Mouse (Mus musculus): ENCODE data around the gene Veph1. TPM values are rescaled to one million over a fixed set of nuclear protein-coding genes. Genes with fewer than 3 reads are reported as not detected.

Gene Veph1
- polyA plus RNA-seq, 1 experiment: not detected

- no peaks in the 10 kb centered on the region for H3K4me1 ChIP-seq (ENCODE audit: control insufficient read depth, insufficient read depth, insufficient read length)
- no peak overlapping the region for H3K4me3 ChIP-seq (ENCODE audit: extremely low read depth, insufficient read depth, insufficient read length)
- H3K27me3 ChIP-seq (ENCODE audit: control insufficient read depth, insufficient read depth, low read length): no peaks in the 10 kb centered on the region
- H3K27ac ChIP-seq (ENCODE audit: insufficient read depth, low read length): no peak overlapping the region
- no peaks in the 10 kb centered on the region for H3K36me3 ChIP-seq (ENCODE audit: control insufficient read depth, insufficient read depth, low read length)
- 87% methylated on average over 5 of the region's 5 CpGs for WGBS
- TF ChIP-seq POLR2A (IDR thresholded peaks at IDR 0.05; ENCODE audit: low read depth, low read length) (no peak), CTCF (IDR thresholded peaks at IDR 0.05; ENCODE audit: extremely low read depth, insufficient read depth, insufficient read length, insufficient replicate concordance) (no peak)
- DNase-seq (ENCODE audit: low read depth in 1 of 2, low spot score in 2 of 2): no peak
These were observed 28.9 kb upstream of the Veph1 start for GRCm38 (mm10) chr3:66325486-66325951.

DNA sequence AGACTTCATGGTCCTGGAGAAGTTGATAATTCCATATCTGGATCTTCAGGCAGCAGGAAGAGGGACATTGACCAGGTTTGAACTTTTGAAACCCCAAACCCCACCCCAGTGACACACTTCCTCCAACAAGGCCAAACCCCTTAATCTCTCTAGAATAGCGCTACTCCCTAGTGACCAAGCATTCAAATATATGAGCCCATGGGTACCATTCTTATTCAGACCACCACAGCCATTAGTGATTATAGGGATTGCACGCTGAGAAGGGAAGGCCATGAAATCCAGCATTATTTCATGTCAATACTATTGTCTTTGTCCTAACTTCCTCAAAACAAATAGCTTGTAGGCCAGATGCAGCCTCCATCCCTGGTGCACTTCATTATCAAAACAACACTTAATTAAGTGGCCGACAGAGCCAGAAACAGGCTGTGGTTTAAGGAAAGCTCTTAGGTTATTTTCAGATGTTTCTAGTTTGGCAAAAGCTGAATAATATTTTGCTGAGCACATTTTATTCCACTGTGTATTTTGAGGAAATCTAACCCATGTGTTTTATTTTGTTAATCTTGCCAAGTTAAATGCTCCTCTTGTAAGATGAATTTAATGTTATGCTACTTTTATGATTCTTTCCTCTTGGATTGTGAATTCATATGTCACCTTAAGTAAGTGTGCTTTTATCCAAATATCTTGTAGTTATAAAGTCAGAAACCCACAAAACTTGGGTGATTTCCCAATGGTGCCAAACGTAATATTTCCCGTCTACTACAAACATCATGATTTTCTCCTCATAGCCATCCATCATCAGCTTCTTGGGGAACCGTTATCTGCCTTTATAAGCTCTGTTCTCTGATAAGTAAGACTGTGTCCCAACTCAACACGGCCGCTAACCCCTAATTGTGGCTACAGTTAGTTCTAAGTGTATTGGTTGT, 18.4 kb upstream of the Veph1 start:
- no peaks in the 10 kb centered on the region for H3K36me3 ChIP-seq (ENCODE audit: control insufficient read depth, insufficient read depth, low read length)
- no peak overlapping the region for H3K4me3 ChIP-seq (ENCODE audit: extremely low read depth, insufficient read depth, insufficient read length)
- 91% methylated on average over 8 of the region's 8 CpGs for WGBS
- no peak for DNase-seq (ENCODE audit: low read depth in 1 of 2, low spot score in 2 of 2)
- no peaks in the 10 kb centered on the region for H3K27me3 ChIP-seq (ENCODE audit: control insufficient read depth, insufficient read depth, low read length)
- no peak for TF ChIP-seq POLR2A (IDR thresholded peaks at IDR 0.05; ENCODE audit: low read depth, low read length)
- no peak for TF ChIP-seq CTCF (IDR thresholded peaks at IDR 0.05; ENCODE audit: extremely low read depth, insufficient read depth, insufficient read length, insufficient replicate concordance)
- no peak overlapping the region for H3K27ac ChIP-seq (ENCODE audit: insufficient read depth, low read length)
- H3K4me1 ChIP-seq (ENCODE audit: control insufficient read depth, insufficient read depth, insufficient read length): no peaks in the 10 kb centered on the region

GRCm38 (mm10) chr3:66310586-66310985, 13.9 kb upstream of the Veph1 start:
- no peak for DNase-seq (ENCODE audit: low read depth in 1 of 2, low spot score in 2 of 2)
- Histone ChIP-seq H3K4me1 (ENCODE audit: control insufficient read depth, insufficient read depth, insufficient read length) (no peaks in the 10 kb centered on the region), H3K36me3 (ENCODE audit: control insufficient read depth, insufficient read depth, low read length) (no peaks in the 10 kb centered on the region), H3K27me3 (ENCODE audit: control insufficient read depth, insufficient read depth, low read length) (no peaks in the 10 kb centered on the region), H3K4me3 (ENCODE audit: extremely low read depth, insufficient read depth, insufficient read length) (no peak overlapping the region), H3K27ac (ENCODE audit: insufficient read depth, low read length) (no peak overlapping the region)
- TF ChIP-seq POLR2A (IDR thresholded peaks at IDR 0.05; ENCODE audit: low read depth, low read length) (no peak), CTCF (IDR thresholded peaks at IDR 0.05; ENCODE audit: extremely low read depth, insufficient read depth, insufficient read length, insufficient replicate concordance) (no peak)
- WGBS: 87% methylated on average over 1 of the region's 1 CpGs

DNA sequence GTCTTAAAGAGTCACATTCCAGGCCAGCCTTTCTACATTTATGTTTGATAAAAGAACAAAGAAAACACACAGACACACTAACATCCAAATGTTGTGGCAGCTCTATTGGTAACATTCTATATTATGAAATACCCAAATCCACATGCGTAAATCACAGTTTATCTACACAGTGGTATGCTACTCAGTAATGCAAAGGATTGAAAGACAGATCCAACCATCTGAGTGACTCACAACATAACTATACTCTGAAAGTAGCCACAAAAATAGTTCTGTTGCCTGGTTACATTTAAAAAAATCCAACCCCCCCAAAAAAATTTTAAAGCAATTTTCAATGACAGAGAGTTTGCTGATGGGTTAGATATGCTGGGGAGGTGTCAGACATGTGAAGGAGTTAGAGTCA, 12.9 kb upstream of the Veph1 start:
- H3K27me3 ChIP-seq (ENCODE audit: control insufficient read depth, insufficient read depth, low read length): no peaks in the 10 kb centered on the region
- no peaks in the 10 kb centered on the region for H3K36me3 ChIP-seq (ENCODE audit: control insufficient read depth, insufficient read depth, low read length)
- H3K27ac ChIP-seq (ENCODE audit: insufficient read depth, low read length): no peak overlapping the region
- no peak for DNase-seq (ENCODE audit: low read depth in 1 of 2, low spot score in 2 of 2)
- TF ChIP-seq CTCF (IDR thresholded peaks at IDR 0.05; ENCODE audit: extremely low read depth, insufficient read depth, insufficient read length, insufficient replicate concordance) (no peak), POLR2A (IDR thresholded peaks at IDR 0.05; ENCODE audit: low read depth, low read length) (no peak)
- no peaks in the 10 kb centered on the region for H3K4me1 ChIP-seq (ENCODE audit: control insufficient read depth, insufficient read depth, insufficient read length)
- WGBS: 93% methylated on average over 1 of the region's 1 CpGs
- H3K4me3 ChIP-seq (ENCODE audit: extremely low read depth, insufficient read depth, insufficient read length): no peak overlapping the region

DNA sequence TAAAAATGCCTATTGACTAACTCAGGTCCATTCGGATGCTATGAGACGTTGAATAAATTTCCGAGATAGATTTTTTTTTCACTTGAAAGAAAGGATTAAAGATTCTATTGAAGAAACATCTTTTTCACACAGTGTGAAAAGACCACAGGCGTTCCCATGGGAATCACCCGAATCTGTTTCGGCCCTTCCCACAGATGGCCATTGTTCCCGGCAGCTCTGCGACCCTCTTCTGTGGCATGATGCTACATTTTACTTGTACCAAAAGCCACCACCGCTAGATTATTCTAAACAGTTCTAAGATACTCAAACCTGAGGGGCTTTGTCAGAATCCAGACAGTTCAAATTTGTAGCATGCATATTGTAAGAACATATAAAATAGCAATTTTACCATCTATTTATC, 1.4 kb downstream of the Veph1 start:
- Histone ChIP-seq H3K36me3 (ENCODE audit: control insufficient read depth, insufficient read depth, low read length) (no peaks in the 10 kb centered on the region), H3K4me1 (ENCODE audit: control insufficient read depth, insufficient read depth, insufficient read length) (no peaks in the 10 kb centered on the region), H3K27me3 (ENCODE audit: control insufficient read depth, insufficient read depth, low read length) (no peaks in the 10 kb centered on the region), H3K4me3 (ENCODE audit: extremely low read depth, insufficient read depth, insufficient read length) (no peak overlapping the region), H3K27ac (ENCODE audit: insufficient read depth, low read length) (no peak overlapping the region)
- TF ChIP-seq CTCF (IDR thresholded peaks at IDR 0.05; ENCODE audit: extremely low read depth, insufficient read depth, insufficient read length, insufficient replicate concordance) (no peak), POLR2A (IDR thresholded peaks at IDR 0.05; ENCODE audit: low read depth, low read length) (no peak)
- 92% methylated on average over 9 of the region's 9 CpGs for WGBS
- DNase-seq (ENCODE audit: low read depth in 1 of 2, low spot score in 2 of 2): no peak

DNA sequence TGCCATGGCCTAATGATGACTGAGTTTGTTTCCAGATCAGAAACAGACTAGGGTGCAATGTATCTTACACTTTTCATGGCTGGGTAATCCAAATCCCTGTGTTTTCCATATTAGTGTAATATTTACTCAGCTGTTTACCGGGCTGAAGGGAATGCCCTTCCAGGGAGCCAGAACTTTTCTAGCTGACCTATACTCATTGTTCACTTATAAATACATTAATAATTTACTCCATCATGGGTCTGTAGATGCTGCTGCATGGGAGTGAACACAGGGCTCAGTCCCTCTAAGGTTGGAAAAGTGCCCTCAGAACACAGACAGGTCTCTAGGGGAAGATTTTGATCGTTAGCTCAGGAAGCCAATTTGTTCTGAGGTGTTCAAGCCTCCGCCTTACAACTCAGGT, 1.9 kb downstream of the Veph1 start:
- Histone ChIP-seq H3K4me3 (ENCODE audit: extremely low read depth, insufficient read depth, insufficient read length) (no peak overlapping the region), H3K36me3 (ENCODE audit: control insufficient read depth, insufficient read depth, low read length) (no peaks in the 10 kb centered on the region), H3K27ac (ENCODE audit: insufficient read depth, low read length) (no peak overlapping the region), H3K4me1 (ENCODE audit: control insufficient read depth, insufficient read depth, insufficient read length) (no peaks in the 10 kb centered on the region), H3K27me3 (ENCODE audit: control insufficient read depth, insufficient read depth, low read length) (no peaks in the 10 kb centered on the region)
- DNase-seq (ENCODE audit: low read depth in 1 of 2, low spot score in 2 of 2): no peak
- TF ChIP-seq CTCF (IDR thresholded peaks at IDR 0.05; ENCODE audit: extremely low read depth, insufficient read depth, insufficient read length, insufficient replicate concordance) (no peak), POLR2A (IDR thresholded peaks at IDR 0.05; ENCODE audit: low read depth, low read length) (no peak)
- 94% methylated on average over 3 of the region's 3 CpGs for WGBS

Data from spleen, adult 2 months (tissue).